Mouse (Mus musculus) testis, postnatal 10 days (tissue): ENCODE measurements around the gene Garnl3.
"Not testable (repeated sequence)": the region's sequence is repeated elsewhere in the genome, so short reads cannot be mapped to it uniquely, and the experiment has no call there.

Experiments
- DNase-seq: peaks from one replicate; pipeline ENCODE4 v3.0.0; 2021; ENCODE audit warnings: low spot score

Gene Garnl3

GRCm38 (mm10) chr2:33022846-33023245 is 108.6 kb downstream of the Garnl3 start:
- no peak for DNase-seq

GRCm38 (mm10) chr2:33018026-33018425 is 113.4 kb downstream of the Garnl3 start:
- DNase-seq: peak; percentile 74

GRCm38 (mm10) chr2:33017191-33017590 is 114.3 kb downstream of the Garnl3 start:
- DNase-seq: no peak

GRCm38 (mm10) chr2:33014877-33015276 is 116.6 kb downstream of the Garnl3 start:
- no peak for DNase-seq

DNA sequence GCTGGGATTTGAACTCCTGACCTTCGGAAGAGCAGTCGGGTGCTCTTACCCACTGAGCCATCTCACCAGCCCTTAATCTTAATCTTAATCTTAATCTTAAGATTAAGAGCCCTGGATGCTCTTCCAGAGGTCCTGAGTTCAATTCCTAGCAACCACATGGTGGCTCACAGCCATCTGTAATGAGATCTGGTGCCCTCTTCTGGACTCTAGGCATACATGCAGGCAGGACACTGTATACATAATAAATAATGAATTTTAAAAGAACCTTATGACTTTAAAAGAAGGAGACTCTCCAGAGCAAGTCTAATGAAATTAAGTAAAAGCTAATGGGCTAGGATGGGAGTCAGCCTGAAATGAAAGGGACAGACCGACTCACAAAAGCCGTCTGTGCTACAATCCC is 122.4 kb downstream of the Garnl3 start:
- DNase-seq: not testable (repeated sequence)

- DNase-seq: no peak
Measured at GRCm38 (mm10) chr2:33005041-33005440, 126.4 kb downstream of the Garnl3 start.

DNA sequence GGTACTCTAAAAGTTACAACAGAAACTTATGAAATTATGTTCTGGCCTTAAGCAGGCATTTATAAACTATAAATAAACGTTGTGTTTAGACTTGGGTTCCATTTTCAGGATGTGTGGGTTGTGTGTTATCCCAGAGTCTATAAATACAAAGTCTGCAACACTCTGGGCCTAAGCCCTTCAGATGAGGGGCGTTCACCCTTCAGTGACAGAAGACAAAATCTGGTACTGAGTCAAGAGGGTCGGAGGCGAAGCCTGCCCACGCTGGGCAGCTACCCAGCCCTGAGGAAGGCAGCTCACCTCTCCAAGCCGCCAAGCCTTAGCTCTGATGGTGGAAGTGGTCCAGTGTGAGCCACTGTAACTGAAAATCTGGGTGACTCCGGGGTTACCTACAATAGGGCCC is 129.3 kb downstream of the Garnl3 start:
- no peak for DNase-seq

- no peak for DNase-seq
Measured at GRCm38 (mm10) chr2:32999752-33000151, 131.7 kb downstream of the Garnl3 start.

DNA sequence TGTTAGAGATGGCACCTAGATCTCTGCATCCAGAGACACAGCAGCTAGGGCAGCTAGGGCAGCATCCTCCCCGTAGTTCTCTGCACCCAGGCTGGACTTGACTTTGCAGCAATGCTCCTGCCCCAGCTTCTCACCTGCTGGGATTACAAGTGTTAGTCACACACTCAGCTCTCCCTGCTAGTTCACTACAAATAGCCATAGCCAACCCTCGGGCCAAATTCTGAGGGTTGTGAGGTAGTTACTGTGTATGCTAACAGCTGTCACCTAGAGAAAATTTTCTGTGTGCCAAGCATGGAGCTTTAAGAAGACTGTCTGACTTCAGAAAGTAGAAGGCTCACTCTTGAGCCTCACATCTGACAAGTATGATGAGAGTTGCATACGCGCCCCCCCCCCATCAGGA is 133.7 kb downstream of the Garnl3 start:
- DNase-seq: no peak

GRCm38 (mm10) chr2:32997081-32997480 is 134.4 kb downstream of the Garnl3 start:
- no peak for DNase-seq

DNA sequence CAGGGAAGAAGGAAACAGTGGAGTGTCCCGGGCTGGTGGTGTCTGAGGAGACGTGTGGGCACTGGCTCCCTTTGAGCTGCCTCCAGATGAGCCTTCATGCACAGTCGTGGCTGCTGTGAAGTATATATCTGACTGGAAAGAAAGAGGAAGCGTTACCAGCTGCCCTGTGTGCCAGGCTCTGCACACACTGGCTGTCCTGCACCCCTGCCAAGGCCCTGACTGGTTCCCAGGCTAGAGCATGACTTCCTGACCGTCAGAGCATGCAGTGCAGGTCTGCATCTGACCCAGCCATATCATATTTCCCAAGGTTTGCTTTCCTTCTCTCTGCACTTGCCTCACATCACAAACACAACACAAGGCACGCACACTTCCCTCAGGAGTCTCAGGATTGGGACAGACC is 139.3 kb downstream of the Garnl3 start:
- DNase-seq: no peak

- no peak for DNase-seq
Measured at GRCm38 (mm10) chr2:32990167-32990832, 141.2 kb downstream of the Garnl3 start.

GRCm38 (mm10) chr2:32989376-32989775 is 142.1 kb downstream of the Garnl3 start:
- no peak for DNase-seq

- DNase-seq: no peak
Measured at GRCm38 (mm10) chr2:32985844-32986243, 145.6 kb downstream of the Garnl3 start.

DNA sequence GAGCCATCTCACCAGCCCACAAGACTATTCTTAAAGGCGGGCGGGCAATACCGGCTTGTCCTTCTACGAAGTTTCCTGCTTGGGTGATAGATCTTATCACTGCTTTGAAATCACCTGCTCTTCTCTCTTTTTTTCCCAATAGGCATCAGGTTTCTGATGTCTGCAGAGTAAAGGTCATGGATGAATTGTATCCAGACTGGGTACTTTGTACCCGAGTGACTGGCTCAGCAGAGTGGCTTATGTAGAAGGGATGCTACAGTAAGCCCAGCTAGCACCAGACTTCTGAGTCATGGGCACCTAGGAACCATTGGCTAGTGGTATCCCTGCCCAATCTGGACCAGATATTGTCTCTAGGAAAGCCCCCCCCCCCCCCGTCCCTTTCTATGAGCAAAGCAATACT is 147.8 kb downstream of the Garnl3 start:
- no peak for DNase-seq

DNA sequence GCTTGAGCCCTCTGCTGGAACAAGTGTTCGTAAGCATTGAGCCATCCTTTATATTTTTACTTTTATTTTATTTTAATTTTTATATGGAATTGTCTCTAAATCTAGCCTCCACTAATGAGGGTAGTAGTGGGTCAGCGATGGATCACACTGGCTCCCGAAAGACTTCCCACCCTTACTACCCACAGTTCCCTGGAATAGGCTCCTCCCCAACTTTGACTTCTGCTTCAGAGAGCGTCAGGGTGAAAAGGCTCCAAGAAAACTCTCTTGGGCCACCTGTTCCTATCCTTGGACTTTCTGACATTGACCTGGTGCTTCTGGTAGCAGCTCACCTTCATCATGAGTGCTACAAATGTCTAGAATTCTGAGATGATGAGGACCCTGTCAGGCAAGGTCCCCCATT is 148.8 kb downstream of the Garnl3 start:
- no peak for DNase-seq

- peak; percentile 86 for DNase-seq
Measured at GRCm38 (mm10) chr2:32981725-32982271, 149.7 kb downstream of the Garnl3 start, which contains the start of gene Slc2a8. Gene Slc2a8, minus strand, starts transcription at chr2:32982083.

DNA sequence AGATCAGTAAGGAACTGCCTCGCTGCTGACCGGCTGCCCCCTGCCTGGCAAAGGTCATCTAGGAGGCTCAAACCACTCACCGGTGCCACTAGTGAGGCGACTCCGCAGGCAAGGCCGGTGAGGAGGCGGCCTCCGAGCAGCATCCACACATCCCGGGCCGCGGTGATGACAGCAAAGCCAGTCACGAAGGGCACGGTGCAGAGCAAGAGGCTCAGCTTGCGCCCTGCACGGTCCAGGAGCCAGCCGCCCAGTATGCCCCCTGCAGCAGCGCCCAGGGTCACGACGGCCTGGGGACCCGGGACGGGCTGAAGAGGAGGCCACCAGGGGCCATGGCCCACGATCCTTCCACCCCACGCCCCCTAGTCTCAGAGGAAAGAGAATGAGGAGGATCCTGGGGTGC is 150.2 kb downstream of the Garnl3 start:
- peak; percentile 58 for DNase-seq

GRCm38 (mm10) chr2:32979675-32980074 is 151.8 kb downstream of the Garnl3 start:
- DNase-seq: no peak

DNA sequence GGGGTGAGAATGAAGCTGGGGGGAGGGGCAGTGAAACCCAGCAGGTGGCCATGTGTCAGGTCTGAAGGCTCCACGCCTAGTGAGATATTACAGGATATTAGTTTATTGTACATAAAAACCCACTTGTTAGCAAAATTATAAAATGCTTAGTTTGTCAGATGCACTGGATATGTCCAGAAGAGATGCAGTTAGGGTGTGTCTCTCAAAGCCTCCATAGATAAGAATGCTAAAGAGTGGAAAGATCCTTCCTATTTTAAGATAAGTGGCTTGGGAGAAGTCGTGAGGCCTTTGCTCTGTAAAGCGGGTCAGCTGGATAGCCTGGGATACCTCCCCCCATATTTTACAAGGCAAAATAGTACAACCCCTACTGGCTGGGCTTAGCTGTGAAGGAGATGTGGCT is 152.8 kb downstream of the Garnl3 start:
- no peak for DNase-seq

GRCm38 (mm10) chr2:32977114-32977513 is 154.3 kb downstream of the Garnl3 start:
- no peak for DNase-seq

DNA sequence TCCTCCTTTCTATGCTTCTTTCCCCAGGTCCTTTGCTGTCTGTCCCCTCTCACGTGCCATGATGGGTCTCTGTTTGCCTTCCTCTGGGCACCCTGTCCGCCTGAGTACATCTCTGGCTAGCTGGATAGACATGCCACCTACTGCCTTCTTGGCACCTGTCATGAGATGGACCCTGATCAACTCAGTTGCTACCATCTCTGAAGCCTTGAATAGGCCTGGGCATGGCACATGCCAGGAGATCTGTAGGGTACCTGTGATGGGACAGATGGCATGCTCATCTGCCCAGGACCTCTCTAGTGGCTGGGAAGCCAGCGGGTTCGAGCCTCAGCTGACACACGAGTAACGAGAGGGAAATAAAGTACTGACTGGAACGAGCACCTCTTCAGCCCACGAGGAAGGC is 157.2 kb downstream of the Garnl3 start:
- no peak for DNase-seq

GRCm38 (mm10) chr2:32971235-32971634 is 160.2 kb downstream of the Garnl3 start:
- DNase-seq: no peak

DNA sequence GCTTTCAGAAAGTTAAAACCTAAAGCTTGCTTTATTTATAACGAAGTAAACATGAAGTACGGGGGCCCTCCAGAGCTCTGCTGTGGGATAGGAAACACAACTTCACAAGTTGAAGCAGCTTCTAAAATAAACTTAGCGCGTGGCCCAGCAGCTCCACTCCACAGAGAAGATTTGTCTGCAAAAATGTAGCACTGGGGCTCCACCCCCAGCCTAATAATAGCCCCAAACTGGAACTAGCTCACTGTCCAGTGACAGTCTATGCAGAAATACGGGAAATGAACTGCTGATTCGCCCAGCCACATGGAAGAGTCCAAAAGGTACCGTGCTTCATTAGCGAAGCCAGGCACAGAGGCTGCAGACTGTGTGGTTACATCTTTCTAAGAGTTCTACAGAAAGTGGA is 162.1 kb downstream of the Garnl3 start:
- DNase-seq: no peak
